Mouse (Mus musculus): ENCODE measurements around the gene Gm10309.
"Not testable (repeated sequence)": the region's sequence is repeated elsewhere in the genome, so short reads cannot be mapped to it uniquely, and the experiment has no call there.

Gm10309 gene

DNA sequence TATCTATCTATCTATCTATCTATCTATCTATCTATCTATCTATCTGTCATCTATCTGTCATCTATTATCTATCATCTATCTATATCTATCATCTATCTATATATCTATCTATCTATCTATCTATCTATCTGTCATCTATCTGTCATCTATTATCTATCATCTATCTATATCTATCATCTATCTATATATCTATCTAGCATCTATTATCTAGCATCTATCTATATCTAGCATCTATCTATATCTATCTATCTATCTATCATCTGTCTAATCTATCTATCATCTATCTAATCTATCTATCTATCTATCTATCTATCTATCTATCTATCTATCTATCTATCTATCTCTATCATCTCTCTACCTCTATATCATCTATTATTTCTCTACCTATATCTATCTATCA, 27.6 kb downstream of the Gm10309 start:
- not testable (repeated sequence) for DNase-seq (ENCODE audit: inconsistent age in 2 of 2, low spot score in 1 of 2)

DNA sequence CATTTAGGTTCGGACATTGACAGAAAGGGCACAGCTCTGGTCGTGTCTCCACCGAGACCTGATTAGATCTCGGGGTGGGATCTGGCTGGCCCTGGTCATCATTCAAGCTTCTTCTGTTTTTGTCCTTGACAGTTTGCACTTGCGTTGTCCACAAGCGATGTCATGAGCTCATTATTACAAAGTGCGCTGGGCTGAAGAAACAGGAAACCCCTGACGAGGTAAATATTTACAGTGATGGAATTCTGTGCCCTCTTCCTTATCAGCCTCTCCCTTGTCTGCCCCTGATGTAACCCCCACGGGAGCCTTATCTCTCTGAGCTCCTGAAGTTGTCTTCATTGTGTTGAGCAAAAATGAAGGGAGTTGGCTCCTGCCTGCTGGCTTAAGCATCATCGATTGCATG, 28.4 kb downstream of the Gm10309 start:
- DNase-seq (ENCODE audit: inconsistent age in 2 of 2, low spot score in 1 of 2): no peak

DNA sequence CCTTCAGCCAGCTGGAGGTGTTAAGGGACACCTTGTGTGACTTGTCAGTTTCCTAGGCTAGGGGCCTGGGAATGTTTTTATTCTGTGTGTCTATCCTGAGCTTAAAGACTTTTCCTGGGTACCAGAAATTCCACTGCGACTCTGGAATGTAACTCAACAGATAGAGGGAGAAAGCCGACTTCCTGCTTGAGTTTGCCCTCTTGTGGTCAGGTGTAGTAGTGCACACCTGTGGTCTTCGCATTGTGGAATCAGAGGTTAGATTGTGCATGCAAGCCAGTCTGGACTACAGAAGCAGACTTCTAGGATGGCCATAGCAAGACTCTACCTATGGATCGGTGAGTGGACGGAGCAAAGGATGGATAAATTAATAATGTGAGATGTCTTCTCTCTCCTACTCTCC, 33.3 kb downstream of the Gm10309 start:
- peak in 1 of 2 experiments; percentile 60 for DNase-seq (ENCODE audit: inconsistent age in 2 of 2, low spot score in 1 of 2)

DNA sequence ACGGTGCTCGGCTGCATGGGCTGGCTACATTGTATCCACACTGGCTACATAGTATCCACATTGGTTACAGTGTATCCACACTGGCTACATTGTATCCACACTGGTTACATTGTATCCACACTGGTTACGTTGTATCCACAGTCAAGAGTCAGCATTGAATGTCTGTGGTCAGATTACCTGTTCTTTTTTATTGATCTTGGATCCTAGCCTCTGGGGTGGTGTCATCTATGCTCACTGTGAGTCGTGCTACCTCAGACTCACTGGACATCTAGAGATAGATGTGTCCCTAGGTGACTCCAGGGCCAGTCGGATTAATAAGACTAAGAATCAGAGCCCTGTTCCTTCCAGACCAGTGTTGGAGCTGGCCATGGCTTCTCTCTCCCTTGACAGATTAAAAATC, 34.9 kb downstream of the Gm10309 start:
- no peak for DNase-seq (ENCODE audit: inconsistent age in 2 of 2, low spot score in 1 of 2)

DNA sequence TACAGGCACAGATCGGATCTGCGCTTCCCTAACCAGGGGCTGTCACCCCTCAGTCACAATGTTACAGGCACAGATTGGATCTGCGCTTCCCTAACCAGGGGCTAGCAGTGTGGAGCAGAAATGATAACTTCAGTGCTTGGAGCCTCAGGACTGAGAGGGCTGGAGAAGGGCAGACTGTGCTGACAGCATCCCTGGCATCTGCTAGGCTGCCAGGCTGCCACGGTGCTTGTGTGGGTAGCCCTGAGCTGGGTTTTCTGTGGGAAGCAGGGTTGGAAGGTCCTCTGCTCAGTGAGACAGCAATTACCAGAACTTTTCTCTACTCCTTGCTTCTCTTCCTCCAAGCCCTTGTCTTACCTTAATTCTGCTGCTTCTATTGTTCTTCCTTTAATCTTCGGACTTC, 37.1 kb downstream of the Gm10309 start:
- no peak for DNase-seq (ENCODE audit: inconsistent age in 2 of 2, low spot score in 1 of 2)

DNA sequence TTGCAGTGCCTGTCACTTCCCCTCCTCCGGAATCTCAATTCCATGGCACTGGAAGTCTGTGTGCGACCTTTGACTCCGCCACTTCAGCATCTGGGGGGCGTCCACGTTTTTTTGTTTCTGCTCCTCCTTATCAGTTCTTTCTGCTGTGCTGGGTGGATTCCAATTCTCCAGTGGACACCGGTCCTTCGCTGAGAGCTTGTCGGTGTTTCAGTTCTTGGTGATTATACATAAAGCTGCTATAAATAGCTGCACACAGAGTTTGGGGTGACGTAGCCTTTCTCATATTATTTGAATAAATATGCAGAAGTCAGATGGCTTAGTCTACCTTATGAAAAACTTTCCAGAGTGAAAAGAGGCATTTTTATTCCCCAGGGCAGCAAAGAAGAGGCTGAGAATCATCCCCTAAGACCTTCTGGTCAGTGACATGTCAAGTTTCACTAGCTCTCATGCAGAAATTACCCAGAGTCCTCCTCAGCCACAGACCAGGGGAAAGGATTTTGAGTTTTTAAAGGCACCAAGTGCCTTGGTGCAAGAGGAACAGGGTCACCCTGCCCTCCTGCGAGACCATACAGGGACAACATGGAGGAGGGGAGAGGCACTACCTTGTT, 37.6 kb downstream of the Gm10309 start:
- no peak for DNase-seq (ENCODE audit: inconsistent age in 2 of 2, low spot score in 1 of 2)

DNA sequence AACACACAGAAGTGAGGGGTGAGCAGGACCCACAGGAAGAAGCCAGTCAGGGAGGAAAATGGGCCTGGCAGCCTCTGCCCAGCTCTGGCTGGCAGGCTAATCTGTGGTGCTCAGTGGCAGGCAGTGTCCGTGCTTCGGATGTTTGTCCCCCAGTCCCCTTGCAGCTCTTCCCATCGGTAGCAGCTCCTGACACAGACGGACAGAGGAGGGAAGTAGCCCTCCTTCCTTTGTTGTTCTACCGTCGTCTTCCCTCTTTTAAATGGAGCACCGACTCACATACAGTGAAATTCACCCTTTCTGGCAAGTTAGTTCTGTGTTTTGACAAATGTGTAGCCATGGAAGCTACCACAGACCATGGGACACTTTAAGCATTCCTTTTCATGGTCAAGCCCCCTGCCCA, 38.2 kb downstream of the Gm10309 start:
- DNase-seq (ENCODE audit: inconsistent age in 2 of 2, low spot score in 1 of 2): no peak

DNA sequence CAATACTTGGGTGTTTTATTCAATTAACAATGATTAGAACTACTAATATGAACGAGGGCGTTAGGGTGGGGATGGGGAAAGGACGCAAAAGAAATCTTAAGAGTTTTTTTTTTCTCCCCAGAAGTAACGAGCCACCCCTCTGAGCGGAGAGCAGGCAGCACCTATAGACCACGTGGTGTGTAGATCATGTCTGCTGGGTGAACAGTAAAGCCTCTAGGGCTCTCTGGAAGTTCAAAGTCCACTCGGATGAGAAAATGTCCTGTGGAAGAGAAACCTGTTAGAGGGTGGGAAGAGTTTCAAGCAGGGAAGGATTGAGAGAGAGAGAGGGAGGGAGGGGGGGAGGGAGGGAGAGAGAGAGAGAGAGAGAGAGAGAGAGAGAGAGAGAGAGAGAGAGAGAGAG, 38.6 kb downstream of the Gm10309 start:
- DNase-seq (ENCODE audit: inconsistent age in 2 of 2, low spot score in 1 of 2): no peak

DNA sequence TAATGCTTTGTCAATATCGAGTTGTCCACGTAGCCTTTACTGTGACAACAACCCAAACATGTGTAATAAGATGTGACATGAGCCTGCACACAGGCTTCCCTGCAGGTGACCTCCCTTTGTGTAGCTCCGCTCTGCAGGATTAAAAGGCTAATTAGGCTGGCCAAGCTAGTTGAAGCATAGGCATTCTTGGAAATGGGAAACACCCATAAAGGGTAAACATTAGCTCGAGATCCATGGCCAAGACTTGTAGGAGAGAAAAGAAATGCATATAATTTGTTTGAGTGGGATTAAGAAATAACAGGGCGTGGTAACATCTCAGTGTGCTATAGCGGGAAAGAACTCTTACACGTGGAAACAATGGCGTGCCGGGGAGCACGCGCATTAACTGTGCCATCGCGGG, 39.2 kb downstream of the Gm10309 start:
- no peak for DNase-seq (ENCODE audit: inconsistent age in 2 of 2, low spot score in 1 of 2)

DNA sequence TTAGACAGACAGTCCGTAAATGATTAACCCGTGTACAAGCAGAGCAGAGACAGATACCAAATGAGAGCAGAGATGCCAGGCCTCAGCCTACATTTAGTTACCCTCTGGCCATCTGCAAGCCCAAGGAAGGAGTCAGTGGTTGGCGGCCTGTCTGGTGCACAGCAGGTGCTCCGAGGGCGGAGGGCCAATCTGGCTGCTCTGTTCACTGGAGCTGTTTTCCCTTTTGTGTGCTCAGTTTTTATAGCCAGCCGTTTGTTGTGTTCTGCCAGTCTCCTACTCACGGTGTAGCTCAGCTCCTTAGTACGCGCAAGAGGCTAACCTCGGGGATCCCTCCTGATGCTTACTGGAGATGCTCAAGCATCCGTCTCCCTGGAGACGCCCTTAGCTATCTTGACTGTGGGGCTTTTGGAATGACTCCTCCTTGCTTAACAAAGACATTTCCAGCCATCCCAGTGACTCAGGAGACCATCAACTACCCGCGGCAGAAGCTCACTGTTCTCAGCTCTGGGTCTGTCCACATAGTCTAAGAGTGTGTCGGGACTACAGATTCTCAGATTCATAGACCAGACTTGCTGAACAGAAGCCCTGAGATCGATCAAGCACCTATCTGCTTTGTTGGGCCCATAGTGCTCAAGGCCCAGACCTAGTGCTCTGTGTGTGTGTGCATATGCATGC, 40.2 kb downstream of the Gm10309 start:
- DNase-seq (ENCODE audit: inconsistent age in 2 of 2, low spot score in 1 of 2): peak in 1 of 2 experiments; percentile 21

DNA sequence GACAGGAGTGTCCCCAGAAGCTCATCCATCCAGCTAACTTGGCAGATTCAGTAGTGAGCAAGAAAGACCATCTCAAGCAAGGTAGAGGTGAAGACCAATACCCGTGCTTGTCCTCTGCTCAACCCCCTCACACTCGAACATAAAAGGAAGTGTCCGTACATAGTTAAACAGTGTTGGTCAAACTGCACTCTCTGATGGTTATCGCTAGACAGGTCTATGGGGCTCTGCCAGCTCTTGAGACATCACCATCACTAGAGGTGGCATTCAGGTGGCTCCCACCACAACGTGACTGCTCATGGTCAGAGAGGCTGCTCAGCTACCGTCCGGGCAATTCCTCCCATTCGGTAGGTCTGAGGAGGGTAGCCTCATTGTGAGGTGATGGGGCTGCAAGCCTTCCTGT, 40.8 kb downstream of the Gm10309 start:
- peak in 1 of 2 experiments; percentile 20 for DNase-seq (ENCODE audit: inconsistent age in 2 of 2, low spot score in 1 of 2)

DNA sequence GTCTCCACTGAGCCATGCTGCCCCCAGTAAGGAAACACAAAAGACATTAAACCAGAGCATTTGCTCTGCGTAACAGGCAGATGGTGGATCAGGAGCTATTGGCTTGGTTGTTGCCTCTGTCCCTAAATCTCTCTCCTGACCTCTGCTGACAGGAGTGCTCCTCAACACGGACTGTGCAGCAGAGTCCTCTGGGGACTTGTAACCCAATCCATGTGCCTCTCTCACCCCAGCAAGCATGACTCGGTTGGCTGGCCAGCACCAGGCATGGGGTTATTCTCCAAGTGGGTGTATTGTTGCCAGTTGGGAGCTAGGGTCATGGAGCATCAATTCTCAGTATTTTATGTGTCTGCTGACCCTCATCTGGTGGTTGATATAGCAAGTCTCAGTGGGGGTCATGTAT, 41.7 kb downstream of the Gm10309 start:
- DNase-seq (ENCODE audit: inconsistent age in 2 of 2, low spot score in 1 of 2): no peak

DNA sequence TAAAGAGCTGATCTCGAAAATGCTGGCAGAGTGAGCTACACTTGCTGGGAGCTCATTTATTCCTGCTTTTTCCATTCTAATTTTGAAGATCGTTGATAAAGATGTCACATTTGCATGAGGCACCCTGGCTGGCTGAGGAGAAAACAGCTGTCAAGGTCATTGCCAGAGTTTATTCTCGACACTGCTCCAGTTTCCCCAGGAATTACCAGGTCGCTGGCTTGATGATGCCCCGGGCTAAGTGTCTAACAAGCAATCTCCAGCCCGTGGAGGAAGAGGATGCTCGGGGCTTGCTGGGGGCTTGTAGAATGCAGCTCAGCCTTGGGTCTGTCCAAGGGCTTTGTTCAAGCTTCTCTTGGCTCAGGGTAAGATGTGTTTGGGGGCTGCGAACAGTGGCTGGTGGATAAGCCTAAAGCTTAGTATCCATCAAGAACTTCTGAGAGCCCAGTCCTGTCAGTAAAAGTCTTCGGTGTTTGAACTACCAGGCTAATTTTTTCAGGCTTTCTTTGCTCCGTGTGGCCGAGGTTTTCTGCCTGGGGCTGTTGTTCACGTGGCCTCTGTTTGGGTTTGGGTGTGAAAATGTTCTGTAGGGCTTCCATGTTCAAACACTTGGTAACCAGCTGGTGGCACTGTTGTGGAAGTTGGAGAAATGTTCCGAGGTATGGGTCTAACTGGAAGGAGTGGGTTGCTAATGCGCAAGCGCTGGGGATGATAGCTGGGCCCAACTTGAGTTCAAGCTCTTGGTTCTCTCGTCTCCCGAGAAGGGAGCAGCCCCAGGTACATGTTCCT, 44.2 kb downstream of the Gm10309 start:
- DNase-seq (ENCODE audit: inconsistent age in 2 of 2, low spot score in 1 of 2): no peak

DNA sequence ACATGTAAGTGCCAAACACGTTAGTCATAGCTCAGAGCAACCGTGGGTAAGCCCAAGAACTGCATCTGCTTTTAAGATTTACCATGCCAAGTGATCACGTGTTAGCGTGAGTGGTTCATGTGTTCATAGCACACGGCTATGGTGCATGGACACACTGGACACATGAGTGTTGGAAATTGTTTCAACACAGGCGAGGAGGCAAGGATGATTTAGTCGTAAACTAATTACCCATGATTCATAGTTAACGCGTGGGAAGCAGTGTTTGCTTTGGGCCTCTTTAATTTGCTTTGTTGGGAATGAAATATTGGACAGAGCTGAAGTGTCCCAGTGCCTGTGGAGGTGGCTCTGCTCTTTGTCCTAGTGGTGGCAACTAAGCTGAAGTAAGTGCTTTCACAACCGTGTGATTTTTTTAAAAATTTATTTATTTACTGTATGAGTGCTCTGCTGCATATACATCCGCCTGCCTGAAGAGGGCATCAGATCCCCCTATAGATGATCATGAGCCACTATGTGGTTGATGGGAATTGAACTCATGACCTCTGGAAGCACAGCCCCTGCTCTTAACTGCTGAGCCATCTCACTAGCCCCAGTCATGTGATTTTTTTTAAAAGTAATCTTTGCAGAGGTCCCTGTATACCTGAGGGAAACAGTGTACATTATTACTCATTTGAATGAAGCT, 46.6 kb downstream of the Gm10309 start:
- peak in 1 of 2 experiments; percentile 25 for DNase-seq (ENCODE audit: inconsistent age in 2 of 2, low spot score in 1 of 2)

DNA sequence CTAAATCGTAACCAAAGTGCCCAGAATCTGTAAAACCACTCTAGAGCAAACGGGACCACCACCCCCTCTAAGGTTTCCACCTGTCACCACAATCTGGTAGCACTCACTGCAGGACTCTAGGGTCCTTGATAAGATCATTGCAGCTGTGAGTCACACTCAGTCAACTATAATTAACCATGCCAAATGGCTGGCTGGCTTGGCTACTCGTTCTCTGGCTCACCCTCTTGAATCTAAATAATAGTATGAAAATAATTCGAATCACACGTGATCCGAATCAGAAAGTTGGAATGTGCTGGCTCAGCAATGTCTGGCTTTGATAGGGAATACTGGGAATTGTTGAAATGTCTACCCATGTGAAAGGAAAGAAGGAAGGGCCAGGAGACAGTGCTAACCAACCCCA, 48.5 kb downstream of the Gm10309 start:
- DNase-seq (ENCODE audit: inconsistent age in 2 of 2, low spot score in 1 of 2): peak in 1 of 2 experiments; percentile 71

DNA sequence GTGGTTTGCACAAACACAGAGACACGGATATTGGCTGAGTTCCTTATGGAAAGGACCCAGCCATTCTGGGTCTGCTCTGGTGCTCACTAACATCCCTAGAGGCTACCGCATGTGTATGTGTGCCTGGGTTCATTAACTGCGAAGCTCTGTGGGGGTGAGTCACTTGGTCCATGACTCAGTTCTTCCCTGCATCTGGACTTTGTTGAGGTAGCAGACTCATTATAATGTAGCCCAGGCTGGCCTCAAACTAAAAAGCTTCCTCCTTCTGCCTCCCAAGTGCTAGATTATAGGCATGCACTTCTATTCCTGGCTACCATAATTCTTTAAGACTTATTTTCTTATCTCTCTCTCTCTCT, 50.7 kb downstream of the Gm10309 start:
- DNase-seq (ENCODE audit: inconsistent age in 2 of 2, low spot score in 1 of 2): no peak

DNA sequence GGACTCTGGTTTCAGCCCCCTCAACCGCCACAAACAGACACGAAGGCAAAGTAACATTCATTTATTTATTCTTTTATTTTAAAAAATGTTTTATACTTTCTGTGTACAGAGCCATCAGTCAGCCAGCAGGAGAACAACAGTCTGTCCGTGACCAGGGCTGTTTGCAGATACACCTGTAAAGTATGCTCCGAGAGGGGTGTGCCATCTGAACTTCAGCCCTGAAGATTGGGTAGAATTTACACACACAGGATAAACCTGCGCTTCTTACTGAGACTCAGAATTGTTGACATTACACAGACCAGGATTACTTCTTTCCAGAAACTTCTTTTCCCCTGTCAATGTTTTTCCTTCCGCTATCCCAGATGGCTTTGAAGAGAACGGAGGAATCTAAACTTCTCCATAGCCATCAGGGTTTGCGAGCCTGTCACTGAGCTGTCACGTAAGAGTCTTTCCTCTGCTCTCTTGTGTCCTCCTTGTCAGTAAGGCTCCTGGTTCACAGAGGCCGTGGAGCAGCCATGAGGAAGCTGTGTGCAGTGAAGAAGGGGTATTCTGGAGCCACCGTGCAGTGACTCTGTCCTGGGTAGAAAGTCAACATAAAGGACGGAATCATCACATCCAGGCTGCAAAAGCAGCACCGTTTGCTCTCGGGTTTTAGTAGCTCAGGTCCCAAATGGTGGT, 51.2 kb downstream of the Gm10309 start:
- DNase-seq (ENCODE audit: inconsistent age in 2 of 2, low spot score in 1 of 2): no peak

DNA sequence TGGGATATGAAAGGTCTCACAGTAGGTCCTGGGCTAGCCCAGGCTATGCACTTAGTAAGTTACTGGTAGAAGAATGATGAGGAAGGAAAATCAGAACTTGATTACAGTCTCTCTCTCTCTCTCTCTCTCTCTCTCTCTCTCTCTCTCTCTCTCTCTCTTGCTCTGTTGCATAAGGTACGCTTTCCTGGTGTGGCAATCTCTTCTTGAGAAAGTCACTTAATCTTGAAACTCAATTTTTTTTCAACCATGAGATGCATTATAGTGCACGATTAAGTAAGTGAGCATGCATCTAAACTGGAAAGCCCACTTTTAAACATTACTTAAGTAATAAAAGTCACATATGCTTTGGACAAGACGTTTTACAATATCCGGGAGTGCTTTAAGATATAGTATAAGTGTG, 52.1 kb downstream of the Gm10309 start:
- DNase-seq (ENCODE audit: inconsistent age in 2 of 2, low spot score in 1 of 2): no peak

All from adrenal gland, adult (tissue).